Mouse (Mus musculus): ENCODE data around the gene Dync1i1. TPM values are rescaled to one million over a fixed set of nuclear protein-coding genes. Genes with fewer than 3 reads are reported as not detected.
A peak's percentile ranks its signal among the peaks of the same experiment; 100 is the strongest.

Gene Dync1i1
- polyA plus RNA-seq, 1 experiment from 2014 or later = 9.6 TPM

- no peak for ATAC-seq (ENCODE audit: insufficient number of reproducible peaks, low FRiP score, low TSS enrichment, low read depth)
- Histone ChIP-seq H3K9ac (no peak overlapping the region), H3K9me3 (replicated peaks) (no peaks in the 10 kb centered on the region), H3K4me1 (no peaks in the 10 kb centered on the region), H3K27me3 (no peaks in the 10 kb centered on the region), H3K27ac (replicated peaks) (no peak overlapping the region), H3K36me3 (no peaks in the 10 kb centered on the region), H3K4me3 (replicated peaks) (no peak overlapping the region), H3K4me2 (replicated peaks) (no peak overlapping the region)
Measured at GRCm38 (mm10) chr6:5734398-5734797, 9.0 kb downstream of the Dync1i1 start.

GRCm38 (mm10) chr6:5734862-5735261, 9.4 kb downstream of the Dync1i1 start:
- WGBS = 78% methylated on average over 1 of the region's 1 CpGs

DNA sequence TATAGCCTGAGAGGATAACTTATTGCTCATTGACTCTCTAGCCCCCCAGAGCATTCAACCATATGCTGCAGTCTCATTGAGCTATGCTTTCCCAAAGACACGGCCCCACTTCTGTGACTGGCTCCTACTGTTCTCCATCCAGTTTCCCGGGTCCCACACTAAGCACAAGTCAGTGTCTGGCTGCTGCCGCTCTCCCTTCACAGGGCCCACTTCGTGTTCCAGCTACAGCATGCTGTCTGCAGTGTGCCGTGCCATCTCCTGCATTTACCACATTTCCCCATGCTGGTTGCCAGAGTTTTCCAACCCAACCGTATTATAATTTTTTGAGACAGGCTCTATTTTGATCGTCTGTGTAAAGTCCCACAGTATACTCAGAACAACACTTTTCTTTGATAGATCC, 14.3 kb downstream of the Dync1i1 start:
- no peaks in the 10 kb centered on the region for H3K27me3 ChIP-seq
- no peak overlapping the region for H3K4me3 ChIP-seq (replicated peaks)
- H3K4me2 ChIP-seq (replicated peaks) = no peak overlapping the region
- 75% methylated on average over 7 of the region's 7 CpGs for WGBS
- no peaks in the 10 kb centered on the region for H3K4me1 ChIP-seq
- H3K27ac ChIP-seq (replicated peaks) = no peak overlapping the region
- H3K9ac ChIP-seq = no peak overlapping the region
- no peak for ATAC-seq (ENCODE audit: insufficient number of reproducible peaks, low FRiP score, low TSS enrichment, low read depth)
- no peaks in the 10 kb centered on the region for H3K36me3 ChIP-seq
- no peaks in the 10 kb centered on the region for H3K9me3 ChIP-seq (replicated peaks)

More at GRCm38 (mm10) chr6:5734862-5735261, 9.4 kb downstream of the Dync1i1 start:
- Histone ChIP-seq H3K4me3 (replicated peaks) (no peak overlapping the region), H3K9me3 (replicated peaks) (no peaks in the 10 kb centered on the region), H3K9ac (no peak overlapping the region), H3K27ac (replicated peaks) (no peak overlapping the region), H3K4me2 (replicated peaks) (no peak overlapping the region), H3K36me3 (no peaks in the 10 kb centered on the region), H3K4me1 (no peaks in the 10 kb centered on the region), H3K27me3 (no peaks in the 10 kb centered on the region)
- no peak for ATAC-seq (ENCODE audit: insufficient number of reproducible peaks, low FRiP score, low TSS enrichment, low read depth)

DNA sequence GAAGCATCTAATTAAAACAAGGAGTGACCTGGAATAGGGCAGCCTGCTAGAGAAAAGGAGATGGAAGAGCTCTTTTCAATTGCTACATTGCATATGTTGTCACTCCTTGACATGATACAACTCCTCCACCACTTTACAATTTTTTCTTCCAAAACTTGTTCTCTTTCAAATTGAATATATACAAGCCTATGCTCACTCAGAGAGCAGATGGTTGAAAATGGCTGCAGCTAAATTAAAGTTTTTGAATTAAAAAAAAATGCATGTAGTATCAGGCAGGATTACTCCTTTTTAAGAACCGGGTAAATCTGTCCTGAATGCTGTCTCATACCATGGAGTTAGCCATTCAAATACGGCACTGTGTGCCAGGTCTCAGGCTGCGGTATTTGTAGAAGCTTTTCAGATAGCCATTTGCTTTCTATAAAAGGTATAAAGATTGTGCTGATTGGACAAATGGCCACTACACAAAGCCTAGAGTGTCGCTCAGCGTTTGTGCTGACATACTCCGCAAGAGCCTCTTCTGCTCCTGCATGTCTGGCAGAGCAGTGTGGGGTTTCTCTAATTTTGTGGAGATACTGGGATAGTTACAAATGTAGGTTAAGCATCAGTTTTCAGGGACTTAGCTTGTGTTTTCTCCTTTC, 16.1 kb downstream of the Dync1i1 start:
- Histone ChIP-seq H3K4me2 (replicated peaks) (no peak overlapping the region), H3K9ac (no peak overlapping the region), H3K4me3 (replicated peaks) (no peak overlapping the region), H3K4me1 (no peaks in the 10 kb centered on the region), H3K27ac (replicated peaks) (no peak overlapping the region), H3K36me3 (no peaks in the 10 kb centered on the region), H3K27me3 (no peaks in the 10 kb centered on the region), H3K9me3 (replicated peaks) (no peaks in the 10 kb centered on the region)
- no peak for ATAC-seq (ENCODE audit: insufficient number of reproducible peaks, low FRiP score, low TSS enrichment, low read depth)
- WGBS = 84% methylated on average over 6 of the region's 6 CpGs

- WGBS = 56% methylated on average over 6 of the region's 6 CpGs
- Histone ChIP-seq H3K4me2 (replicated peaks) (no peak overlapping the region), H3K27me3 (no peaks in the 10 kb centered on the region), H3K27ac (replicated peaks) (0 out of 2 replicates have a peak overlapping the region, but pooled peaks have one; percentile 28), H3K36me3 (no peaks in the 10 kb centered on the region), H3K4me1 (0 out of 2 replicates have a peak, but pooled peaks cover 3% of the 10 kb centered on the region), H3K4me3 (replicated peaks) (no peak overlapping the region), H3K9me3 (replicated peaks) (no peaks in the 10 kb centered on the region), H3K9ac (no peak overlapping the region)
- ATAC-seq (ENCODE audit: insufficient number of reproducible peaks, low FRiP score, low TSS enrichment, low read depth) = peak; percentile 70
Measured at GRCm38 (mm10) chr6:5750079-5750711, 24.8 kb downstream of the Dync1i1 start.

DNA sequence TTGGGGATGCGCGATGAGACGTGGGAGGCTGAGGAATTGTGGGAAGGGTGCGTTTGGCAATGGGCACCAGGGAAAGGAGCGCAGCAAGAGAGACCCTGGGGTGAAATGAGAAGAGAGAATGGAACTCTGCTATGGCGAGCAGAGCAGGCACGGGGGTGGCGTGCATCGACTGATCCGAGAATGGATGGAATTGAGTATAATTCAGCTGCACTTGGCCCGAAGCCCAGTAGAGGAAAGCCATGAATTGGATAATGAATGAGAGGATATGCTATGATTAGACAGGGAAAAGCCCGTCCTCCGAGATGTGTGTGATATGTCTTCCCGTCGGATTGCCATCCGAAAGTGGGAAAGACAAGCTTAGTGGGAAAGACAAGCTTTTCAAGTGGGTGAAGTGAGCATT, 26.7 kb downstream of the Dync1i1 start:
- Histone ChIP-seq H3K36me3 (no peaks in the 10 kb centered on the region), H3K4me3 (replicated peaks) (no peak overlapping the region), H3K4me1 (0 out of 2 replicates have a peak, but pooled peaks cover 3% of the 10 kb centered on the region), H3K27me3 (no peaks in the 10 kb centered on the region), H3K9ac (no peak overlapping the region), H3K4me2 (replicated peaks) (0 out of 2 replicates have a peak overlapping the region, but pooled peaks have one; percentile 17), H3K9me3 (replicated peaks) (no peaks in the 10 kb centered on the region), H3K27ac (replicated peaks) (no peak overlapping the region)
- WGBS = 50% methylated on average over 16 of the region's 16 CpGs
- no peak for ATAC-seq (ENCODE audit: insufficient number of reproducible peaks, low FRiP score, low TSS enrichment, low read depth)

- no peaks in the 10 kb centered on the region for H3K27me3 ChIP-seq
- 53% methylated on average over 5 of the region's 5 CpGs for WGBS
- no peaks in the 10 kb centered on the region for H3K9me3 ChIP-seq (replicated peaks)
- no peak overlapping the region for H3K9ac ChIP-seq
- H3K4me2 ChIP-seq (replicated peaks) = no peak overlapping the region
- no peak overlapping the region for H3K4me3 ChIP-seq (replicated peaks)
- H3K36me3 ChIP-seq = no peaks in the 10 kb centered on the region
- H3K4me1 ChIP-seq = 0 out of 2 replicates have a peak, but pooled peaks cover 3% of the 10 kb centered on the region
- 0 out of 2 replicates have a peak, but pooled peaks have one; percentile 55 for ATAC-seq (ENCODE audit: insufficient number of reproducible peaks, low FRiP score, low TSS enrichment, low read depth)
- H3K27ac ChIP-seq (replicated peaks) = no peak overlapping the region
Measured at GRCm38 (mm10) chr6:5752617-5753016, 27.2 kb downstream of the Dync1i1 start.

DNA sequence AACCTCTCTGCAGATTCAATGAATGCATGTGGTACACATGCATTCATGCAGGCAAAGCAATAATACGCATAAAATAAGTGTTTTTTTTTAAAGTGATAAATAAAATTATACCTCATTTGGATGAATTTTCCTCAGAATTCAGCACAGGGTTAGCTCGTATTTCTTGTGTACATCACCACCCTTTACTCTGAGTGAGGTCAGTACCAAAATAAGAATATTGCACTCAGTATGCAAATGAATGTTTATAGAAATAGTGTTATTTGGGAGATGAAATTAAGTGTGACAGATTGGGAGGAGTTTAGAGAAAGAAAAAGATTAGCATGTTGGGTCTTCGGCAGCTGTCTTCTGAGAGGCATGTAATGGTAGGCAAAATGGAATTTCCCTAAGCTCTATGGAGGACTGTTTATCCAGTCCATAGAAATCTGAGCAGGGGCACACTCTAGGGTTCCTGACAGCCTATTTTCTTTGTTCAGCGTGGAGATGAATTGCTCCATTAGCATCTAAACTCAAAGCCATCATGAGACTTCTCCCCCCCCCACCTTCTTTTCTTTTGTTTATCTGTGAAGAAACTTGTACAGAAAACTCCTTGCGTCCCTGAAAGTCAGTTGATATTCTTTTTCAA, 31.2 kb downstream of the Dync1i1 start:
- Histone ChIP-seq H3K9ac (no peak overlapping the region), H3K36me3 (no peaks in the 10 kb centered on the region), H3K27me3 (no peaks in the 10 kb centered on the region), H3K4me1 (no peaks in the 10 kb centered on the region), H3K4me3 (replicated peaks) (no peak overlapping the region), H3K4me2 (replicated peaks) (no peak overlapping the region), H3K9me3 (replicated peaks) (no peaks in the 10 kb centered on the region), H3K27ac (replicated peaks) (no peak overlapping the region)
- WGBS = 65% methylated on average over 5 of the region's 5 CpGs
- ATAC-seq (ENCODE audit: insufficient number of reproducible peaks, low FRiP score, low TSS enrichment, low read depth) = no peak

GRCm38 (mm10) chr6:5762943-5763342, 37.5 kb downstream of the Dync1i1 start:
- no peak for ATAC-seq (ENCODE audit: insufficient number of reproducible peaks, low FRiP score, low TSS enrichment, low read depth)
- no peak overlapping the region for H3K9ac ChIP-seq
- H3K4me1 ChIP-seq = no peaks in the 10 kb centered on the region
- H3K4me3 ChIP-seq (replicated peaks) = no peak overlapping the region
- H3K27me3 ChIP-seq = no peaks in the 10 kb centered on the region
- no peak overlapping the region for H3K27ac ChIP-seq (replicated peaks)
- WGBS = 73% methylated on average over 2 of the region's 2 CpGs
- H3K36me3 ChIP-seq = no peaks in the 10 kb centered on the region
- no peaks in the 10 kb centered on the region for H3K9me3 ChIP-seq (replicated peaks)
- H3K4me2 ChIP-seq (replicated peaks) = no peak overlapping the region

GRCm38 (mm10) chr6:5768576-5768975, 43.1 kb downstream of the Dync1i1 start:
- ATAC-seq (ENCODE audit: insufficient number of reproducible peaks, low FRiP score, low TSS enrichment, low read depth) = no peak
- no peaks in the 10 kb centered on the region for H3K9me3 ChIP-seq (replicated peaks)
- H3K9ac ChIP-seq = no peak overlapping the region
- H3K27me3 ChIP-seq = no peaks in the 10 kb centered on the region
- no peaks in the 10 kb centered on the region for H3K4me1 ChIP-seq
- no peak overlapping the region for H3K27ac ChIP-seq (replicated peaks)
- no peak overlapping the region for H3K4me3 ChIP-seq (replicated peaks)
- WGBS = 57% methylated on average over 1 of the region's 1 CpGs
- no peaks in the 10 kb centered on the region for H3K36me3 ChIP-seq
- no peak overlapping the region for H3K4me2 ChIP-seq (replicated peaks)

DNA sequence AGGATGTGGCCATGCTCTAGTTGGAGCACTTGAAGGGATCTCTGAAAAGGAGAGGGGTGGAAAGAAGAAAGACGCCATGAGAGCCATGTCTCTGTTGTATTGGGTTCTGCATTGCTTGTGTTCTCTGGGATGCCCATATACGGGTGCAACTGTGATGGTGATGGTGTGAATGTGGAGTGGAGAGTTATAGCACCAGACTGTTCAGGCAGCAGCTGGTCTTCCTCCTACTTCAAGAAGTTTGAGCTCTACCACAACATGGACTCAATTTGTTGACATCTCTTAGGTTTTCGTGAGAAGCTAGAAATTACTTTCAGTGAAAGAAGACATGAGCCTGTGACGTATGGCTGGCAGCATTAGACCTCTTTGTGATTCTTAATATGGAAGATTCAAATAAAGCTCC, 44.8 kb downstream of the Dync1i1 start:
- no peak overlapping the region for H3K4me2 ChIP-seq (replicated peaks)
- no peak overlapping the region for H3K27ac ChIP-seq (replicated peaks)
- H3K4me1 ChIP-seq = no peaks in the 10 kb centered on the region
- ATAC-seq (ENCODE audit: insufficient number of reproducible peaks, low FRiP score, low TSS enrichment, low read depth) = no peak
- no peaks in the 10 kb centered on the region for H3K9me3 ChIP-seq (replicated peaks)
- WGBS = 89% methylated on average over 4 of the region's 4 CpGs
- no peak overlapping the region for H3K9ac ChIP-seq
- H3K36me3 ChIP-seq = no peaks in the 10 kb centered on the region
- no peaks in the 10 kb centered on the region for H3K27me3 ChIP-seq
- no peak overlapping the region for H3K4me3 ChIP-seq (replicated peaks)

Data from embryonic facial prominence, embryonic 15.5 days (tissue).